20 mouse cellular contexts compared by ENCODE assay signal in genomic region chr2:180995457-180995856, GRCm38 (mm10). TPM values are rescaled to one million over a fixed set of nuclear protein-coding genes. Genes with fewer than 3 reads are reported as not detected.
"Had no signal": no experiment of that assay in that cellular context is flagged by ENCODE, and none has a peak within 500 bp of the region (broad histone marks: within the 10 kb centered on the region; RNA-seq: fewer than 3 reads in every experiment).

No protein-coding gene starts in this region.

- H3K9me3 ChIP-seq: liver, embryonic 15.5 days; lung, embryonic 15.5 days; megakaryocyte, embryonic 14.5 days; midbrain, embryonic 12.5 days; neural tube, embryonic 13.5 days; neural tube, embryonic 15.5 days had no signal

- H3K27me3 ChIP-seq: liver, embryonic 15.5 days; lung, embryonic 15.5 days; midbrain, embryonic 12.5 days; neural tube, embryonic 13.5 days; neural tube, embryonic 15.5 days had no signal

- H3K27ac ChIP-seq: liver, embryonic 15.5 days; lung, embryonic 15.5 days; macrophage; midbrain, embryonic 12.5 days; neural tube, embryonic 13.5 days; neural tube, embryonic 15.5 days had no signal

- H3K4me3 ChIP-seq: liver, embryonic 15.5 days; lung, embryonic 15.5 days; megakaryocyte, embryonic 14.5 days; midbrain, embryonic 12.5 days; neural tube, embryonic 13.5 days; neural tube, embryonic 15.5 days had no signal

- H3K36me3 ChIP-seq: liver, embryonic 15.5 days; lung, embryonic 15.5 days; midbrain, embryonic 12.5 days; neural tube, embryonic 13.5 days; neural tube, embryonic 15.5 days had no signal

- H3K4me2 ChIP-seq: liver, embryonic 15.5 days; lung, embryonic 15.5 days; midbrain, embryonic 12.5 days; neural tube, embryonic 13.5 days; neural tube, embryonic 15.5 days had no signal

- DNase-seq: liver, postnatal 0 days; lung, adult 2 months; lung, postnatal 14 days; lung, postnatal 36 days; midbrain, embryonic 14.5 days; retina, postnatal 1 day; right cerebral cortex, adult 18-20 months; right cerebral cortex, postnatal 25 days; right cerebral cortex, postnatal 4 days; spleen, adult 18-20 months; thymus, adult 2 months; thymus, postnatal 25 days; thymus, postnatal 4 days had no signal

- H3K4me1 ChIP-seq: liver, embryonic 15.5 days; lung, embryonic 15.5 days; megakaryocyte, embryonic 14.5 days; midbrain, embryonic 12.5 days; neural tube, embryonic 13.5 days had no signal

- H3K9ac ChIP-seq: liver, embryonic 15.5 days; liver, postnatal 0 days; lung, embryonic 15.5 days; midbrain, embryonic 12.5 days; neural tube, embryonic 13.5 days; neural tube, embryonic 15.5 days had no signal

RNA-seq across cellular contexts. Expression of gene Nkain4, which starts 41.0 kb away (rescaled TPM):
- polyA plus RNA-seq: macrophage had no signal

RNA-seq across cellular contexts. Expression of gene Chrna4, which starts 47.9 kb away (rescaled TPM):
- polyA plus RNA-seq: lung, adult 2 months; macrophage had no signal
